Mouse (Mus musculus) stomach, embryonic 16.5 days (tissue): ENCODE data around the gene Pvr. TPM values are rescaled to one million over a fixed set of nuclear protein-coding genes. Genes with fewer than 3 reads are reported as not detected.
A peak's percentile ranks its signal among the peaks of the same experiment; 100 is the strongest.

Experiments used
- ATAC-seq: fragments of 200-750 bp; cut with Nextera tagmentation; 2 replicates; pipeline ENCODE4 v1.8.0; 2017; ENCODE audit warnings: moderate number of reproducible peaks, moderate TSS enrichment; ENCODE audit not compliant: insufficient read depth, low FRiP score
- H3K27ac ChIP-seq: fragments of 300-500 bp; sonication (generic); 2 replicates; pipeline ENCODE4 v1.5.1; 2014; ENCODE audit warnings: low read length
- H3K27me3 ChIP-seq: fragments of 300-500 bp; sonication (generic); 2 replicates; pipeline ENCODE4 v1.6.1; 2014; ENCODE audit warnings: low read length, control low read depth, mixed read lengths; ENCODE audit not compliant: control insufficient read depth, insufficient read depth
- H3K36me3 ChIP-seq: fragments of 300-500 bp; sonication (generic); 2 replicates; pipeline ENCODE4 v1.6.1; 2014; ENCODE audit warnings: low read length; ENCODE audit not compliant: control insufficient read depth, insufficient read depth
- H3K4me1 ChIP-seq: fragments of 300-500 bp; sonication (generic); 2 replicates; pipeline ENCODE4 v1.6.1; 2014; ENCODE audit warnings: low read length, control low read depth, mixed read lengths; ENCODE audit not compliant: control insufficient read depth, insufficient read depth
- H3K4me2 ChIP-seq: fragments of 300-500 bp; sonication (generic); 2 replicates; pipeline ENCODE4 v1.6.1; 2014; ENCODE audit warnings: low read depth, low read length, mixed read lengths
- H3K4me3 ChIP-seq: fragments of 300-500 bp; sonication (generic); replicated peaks from 2 replicates; pipeline ENCODE4 v1.5.1; 2014; ENCODE audit warnings: mild to moderate bottlenecking, low read length
- H3K9ac ChIP-seq: fragments of 300-500 bp; sonication (generic); 2 replicates; pipeline ENCODE4 v1.6.1; 2014; ENCODE audit warnings: low read length
- H3K9me3 ChIP-seq: fragments of 300-500 bp; sonication (generic); replicated peaks from 2 replicates; pipeline ENCODE4 v1.6.1; 2016; ENCODE audit warnings: low read length, control low read depth; ENCODE audit not compliant: control insufficient read depth
- WGBS: fragments of 180-500 bp; shearing (Covaris S2); extraction: QIAGEN DNeasy Blood & Tissue Kit; methylation state at CpG from one replicate; pipeline ENCODE4 v1.1.7; 2014; 5-methylcytosine and 5-hydroxymethylcytosine counted together
- polyA plus RNA-seq: library from polyadenylated mRNA; unstranded; fragments of >200 nt; fragmentation: Nextera tagmentation; extraction: Ambion mirVana; gene quantifications from 2 replicates; pipeline ENCODE4 v1.2.1, GENCODE M21; 2015

The Pvr gene
- polyA plus RNA-seq, 1 experiment from 2014 or later = 15.8 TPM

DNA sequence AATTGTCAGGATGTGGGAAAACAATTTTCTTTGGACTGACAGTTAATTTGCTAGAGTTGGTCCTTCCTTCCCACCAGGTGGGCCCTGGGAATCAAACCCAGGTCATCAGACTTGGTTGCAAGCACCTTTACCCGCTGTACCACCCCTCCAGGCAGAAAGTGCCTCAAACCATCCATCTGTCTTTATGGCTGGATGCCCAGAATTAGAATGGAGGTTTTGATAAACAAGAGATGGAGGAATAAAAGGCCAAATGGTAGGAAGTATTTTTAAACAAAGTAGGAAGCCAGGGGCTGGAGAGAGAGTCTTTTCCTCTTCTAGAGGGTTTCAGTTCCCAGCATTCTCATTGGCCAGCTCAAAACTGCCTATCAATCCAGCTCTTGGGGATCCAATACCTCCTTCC is 4.4 kb upstream of the Pvr start:
- Histone ChIP-seq H3K9me3 (no peaks in the 10 kb centered on the region), H3K4me2 (no peak overlapping the region), H3K36me3 (no peaks in the 10 kb centered on the region), H3K27me3 (no peaks in the 10 kb centered on the region), H3K4me1 (0 out of 2 replicates have a peak, but pooled peaks cover 3% of the 10 kb centered on the region), H3K4me3 (no peak overlapping the region), H3K27ac (no peak overlapping the region), H3K9ac (no peak overlapping the region)
- ATAC-seq = no peak
- WGBS = 50% methylated on average over 1 of the region's 1 CpGs

GRCm38 (mm10) chr7:19923797-19924196 is 2.8 kb upstream of the Pvr start:
- 12% methylated on average over 9 of the region's 15 CpGs for whole genome bisulfite sequencing

DNA sequence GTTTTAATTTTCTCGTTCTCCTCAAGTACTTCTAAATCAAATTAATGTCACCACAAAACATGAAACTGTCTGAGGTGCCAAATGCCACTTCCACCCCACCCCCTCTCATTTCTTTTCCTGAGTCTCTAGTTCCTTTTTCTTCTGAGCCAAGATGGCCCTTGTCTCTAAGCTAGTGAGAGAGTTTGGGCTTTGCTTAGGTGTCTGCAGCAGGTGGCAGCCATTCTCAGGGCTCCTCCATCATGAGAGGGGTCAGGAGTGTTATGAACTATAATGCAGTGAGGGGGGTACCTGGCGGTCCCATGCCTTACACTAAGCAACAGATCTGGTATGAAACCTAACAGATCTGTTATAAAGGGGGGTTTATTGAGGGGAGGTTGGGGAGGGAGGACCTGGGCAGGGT is 2.4 kb upstream of the Pvr start:
- no peak overlapping the region for H3K4me2 ChIP-seq
- peaks cover 9% of the 10 kb centered on the region for H3K4me1 ChIP-seq
- ATAC-seq = no peak
- no peak overlapping the region for H3K27ac ChIP-seq
- H3K27me3 ChIP-seq = no peaks in the 10 kb centered on the region
- no peak overlapping the region for H3K9ac ChIP-seq
- H3K36me3 ChIP-seq = peaks cover 1% of the 10 kb centered on the region; the same call in 1 of the 2 replicates
- no peaks in the 10 kb centered on the region for H3K9me3 ChIP-seq
- WGBS = 42% methylated on average over 2 of the region's 2 CpGs
- no peak overlapping the region for H3K4me3 ChIP-seq

More at GRCm38 (mm10) chr7:19923797-19924196, 2.8 kb upstream of the Pvr start:
- Histone ChIP-seq H3K36me3 (no peaks in the 10 kb centered on the region), H3K27me3 (no peaks in the 10 kb centered on the region), H3K9ac (no peak overlapping the region), H3K9me3 (no peaks in the 10 kb centered on the region), H3K4me1 (peaks cover 9% of the 10 kb centered on the region), H3K4me2 (no peak overlapping the region), H3K27ac (no peak overlapping the region), H3K4me3 (no peak overlapping the region)
- no peak for ATAC-seq

- Histone ChIP-seq H3K9ac (peak overlapping the region; percentile 93), H3K4me2 (peak overlapping the region; percentile 76), H3K27ac (peak overlapping the region; percentile 64; the same call in 1 of the 2 replicates), H3K4me3 (peak overlapping the region; percentile 87), H3K9me3 (no peaks in the 10 kb centered on the region), H3K36me3 (peaks cover 10% of the 10 kb centered on the region; the same call in 1 of the 2 replicates), H3K27me3 (no peaks in the 10 kb centered on the region), H3K4me1 (peaks cover 9% of the 10 kb centered on the region)
- no peak for ATAC-seq
- 25% methylated on average over 4 of the region's 4 CpGs for WGBS
These were observed 824 bp downstream of the Pvr start for GRCm38 (mm10) chr7:19920166-19920505.

DNA sequence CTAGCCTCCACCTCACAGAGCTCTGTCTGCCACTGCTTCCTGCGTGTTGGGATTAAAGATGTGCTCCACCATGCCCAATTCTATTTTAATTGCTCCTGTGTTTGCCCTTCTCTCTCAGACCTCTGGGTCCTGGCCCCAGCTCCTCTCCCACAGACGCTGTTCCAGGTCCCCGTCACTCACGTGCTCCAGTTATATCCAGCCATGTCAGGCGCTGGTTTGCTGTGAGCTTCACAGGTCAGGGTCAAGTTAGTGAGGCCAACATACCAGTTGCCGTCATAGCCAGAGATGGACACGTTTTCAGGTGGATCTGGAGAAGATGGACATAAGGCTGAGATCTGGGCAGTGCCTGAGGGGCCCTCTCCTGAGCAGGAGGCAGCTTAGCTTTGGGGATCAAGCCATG is 6.4 kb downstream of the Pvr start:
- Histone ChIP-seq H3K9ac (no peak overlapping the region), H3K4me1 (no peaks in the 10 kb centered on the region), H3K4me2 (no peak overlapping the region), H3K9me3 (no peaks in the 10 kb centered on the region), H3K4me3 (no peak overlapping the region), H3K27me3 (no peaks in the 10 kb centered on the region), H3K36me3 (peaks cover 13% of the 10 kb centered on the region; the same call in 1 of the 2 replicates), H3K27ac (no peak overlapping the region)
- WGBS = 91% methylated on average over 7 of the region's 7 CpGs
- no peak for ATAC-seq

DNA sequence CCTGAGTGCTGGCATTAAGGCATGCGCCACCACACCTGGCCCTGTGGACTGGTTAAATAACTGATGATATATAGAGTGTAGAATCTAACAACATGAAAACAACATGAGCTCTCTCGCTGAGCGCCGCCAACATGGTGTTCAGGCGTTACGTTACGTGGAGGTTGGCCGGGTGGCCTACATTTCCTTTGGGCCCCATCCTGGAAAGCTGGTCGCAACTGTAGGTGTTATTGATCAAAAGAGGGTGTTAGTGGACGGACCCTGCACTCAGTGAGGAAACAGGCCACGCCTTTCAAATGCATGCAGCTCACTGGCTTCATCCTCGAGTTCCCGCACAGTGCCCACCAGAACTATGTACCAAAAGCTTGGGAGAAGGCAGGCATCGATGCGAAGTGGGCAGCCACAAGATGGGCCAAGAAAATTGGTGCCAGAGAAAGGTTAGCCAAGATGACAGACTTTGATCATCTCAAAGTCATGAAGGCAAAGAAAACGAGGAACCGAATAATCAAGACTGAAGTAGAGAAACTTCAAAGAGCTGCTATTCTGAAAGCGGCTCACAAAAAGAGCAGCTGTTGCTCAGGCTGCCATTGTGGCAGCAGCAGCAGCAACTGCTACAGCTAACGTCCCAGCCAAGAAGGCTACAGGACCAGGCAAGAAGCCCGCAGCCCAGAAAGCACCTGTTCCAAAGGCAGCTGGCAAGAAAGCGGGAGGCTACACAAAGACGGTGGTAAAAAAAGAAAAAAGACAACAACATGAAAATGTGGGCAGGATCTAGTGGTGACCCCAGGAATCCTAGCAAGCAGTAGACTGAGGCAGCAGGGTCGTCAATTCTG is 9.1 kb downstream of the Pvr start:
- peaks cover 19% of the 10 kb centered on the region for H3K36me3 ChIP-seq
- WGBS = 88% methylated on average over 23 of the region's 23 CpGs

GRCm38 (mm10) chr7:19911292-19911658 is 9.7 kb downstream of the Pvr start:
- no peak overlapping the region for H3K4me3 ChIP-seq
- ATAC-seq = no peak
- H3K4me2 ChIP-seq = no peak overlapping the region
- H3K4me1 ChIP-seq = no peaks in the 10 kb centered on the region
- no peak overlapping the region for H3K27ac ChIP-seq
- H3K36me3 ChIP-seq = peaks cover 25% of the 10 kb centered on the region
- no peak overlapping the region for H3K9ac ChIP-seq
- no peaks in the 10 kb centered on the region for H3K9me3 ChIP-seq
- no peaks in the 10 kb centered on the region for H3K27me3 ChIP-seq
- WGBS = 78% methylated on average over 6 of the region's 6 CpGs

More for the DNA sequence above, 9.1 kb downstream of the Pvr start:
- no peaks in the 10 kb centered on the region for H3K27me3 ChIP-seq
- H3K9me3 ChIP-seq = no peaks in the 10 kb centered on the region
- H3K27ac ChIP-seq = no peak overlapping the region
- no peaks in the 10 kb centered on the region for H3K4me1 ChIP-seq
- H3K4me3 ChIP-seq = no peak overlapping the region
- no peak overlapping the region for H3K4me2 ChIP-seq
- no peak for ATAC-seq
- no peak overlapping the region for H3K9ac ChIP-seq

DNA sequence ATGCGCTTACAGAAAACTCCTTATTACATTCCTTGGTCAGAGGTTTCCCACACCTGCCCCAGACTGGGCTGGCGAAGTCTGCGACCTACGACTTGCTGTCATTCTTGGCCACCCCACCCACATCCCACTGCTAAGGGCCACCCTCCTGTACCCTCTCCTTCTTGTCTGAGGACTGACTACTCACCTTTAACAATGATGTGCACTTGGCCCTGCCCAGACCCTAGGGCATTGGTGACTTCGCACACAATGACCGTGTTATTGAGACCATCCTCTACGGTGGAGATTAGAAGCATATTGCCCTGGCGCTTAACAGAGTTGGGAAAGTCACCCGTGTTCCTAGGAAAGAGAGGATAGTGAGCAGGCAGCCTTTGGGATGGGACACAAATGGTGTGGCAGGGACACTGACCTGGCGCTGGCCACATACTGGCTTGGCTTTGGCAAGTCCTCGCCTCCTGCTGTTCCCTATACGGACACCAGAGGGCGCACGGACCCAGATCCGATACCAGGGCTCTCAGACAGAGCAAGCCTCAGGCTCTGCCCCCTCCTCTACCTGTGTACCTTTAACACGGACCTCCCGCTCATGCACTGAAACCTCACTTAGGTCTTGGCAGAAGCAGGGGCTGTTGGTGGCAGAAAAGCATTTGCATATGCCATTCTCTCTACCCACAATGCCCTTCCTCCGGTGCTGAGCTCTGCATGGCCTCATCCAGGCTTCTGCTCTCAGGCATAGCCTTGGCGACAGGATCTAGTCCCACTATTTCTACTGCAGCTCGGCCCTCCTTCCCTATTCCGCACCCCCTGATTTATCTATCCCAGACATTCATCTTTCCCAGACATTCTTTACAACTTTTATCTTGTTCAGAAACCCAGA is 10.3 kb downstream of the Pvr start:
- no peak for ATAC-seq
- H3K9me3 ChIP-seq = no peaks in the 10 kb centered on the region
- no peak overlapping the region for H3K9ac ChIP-seq
- H3K4me1 ChIP-seq = no peaks in the 10 kb centered on the region
- no peaks in the 10 kb centered on the region for H3K27me3 ChIP-seq
- H3K4me3 ChIP-seq = no peak overlapping the region
- peaks cover 23% of the 10 kb centered on the region for H3K36me3 ChIP-seq
- WGBS = 50% methylated on average over 21 of the region's 21 CpGs
- H3K4me2 ChIP-seq = no peak overlapping the region
- no peak overlapping the region for H3K27ac ChIP-seq

DNA sequence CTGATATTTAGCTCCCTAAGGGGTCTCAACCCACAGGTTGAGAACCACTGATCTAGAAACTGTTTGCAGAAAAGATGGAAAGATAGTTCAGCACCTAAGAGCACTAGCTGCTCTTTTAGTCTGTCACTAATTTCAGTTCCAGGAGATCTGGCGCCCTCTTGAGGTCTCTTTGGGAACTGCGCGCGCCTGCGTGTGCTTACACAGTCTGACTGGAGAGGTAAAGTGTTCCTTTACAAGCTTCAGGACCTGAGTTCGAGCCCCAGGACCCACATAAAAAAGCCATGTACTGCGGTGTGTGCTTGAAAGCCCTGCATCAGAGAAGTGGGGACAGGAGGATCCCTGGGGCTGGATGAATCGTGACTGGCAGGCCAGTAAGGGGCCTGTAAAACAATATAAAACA is 31.1 kb downstream of the Pvr start:
- Histone ChIP-seq H3K4me1 (no peaks in the 10 kb centered on the region), H3K36me3 (no peaks in the 10 kb centered on the region), H3K9ac (no peak overlapping the region), H3K27me3 (no peaks in the 10 kb centered on the region), H3K4me3 (no peak overlapping the region), H3K9me3 (no peaks in the 10 kb centered on the region), H3K4me2 (no peak overlapping the region), H3K27ac (no peak overlapping the region)
- peak; percentile 17; the same call in 1 of the 2 replicates for ATAC-seq
- 49% methylated on average over 8 of the region's 8 CpGs for WGBS
